Comparison of ENCODE assay signal across 9 mouse cellular contexts in the genomic region with DNA sequence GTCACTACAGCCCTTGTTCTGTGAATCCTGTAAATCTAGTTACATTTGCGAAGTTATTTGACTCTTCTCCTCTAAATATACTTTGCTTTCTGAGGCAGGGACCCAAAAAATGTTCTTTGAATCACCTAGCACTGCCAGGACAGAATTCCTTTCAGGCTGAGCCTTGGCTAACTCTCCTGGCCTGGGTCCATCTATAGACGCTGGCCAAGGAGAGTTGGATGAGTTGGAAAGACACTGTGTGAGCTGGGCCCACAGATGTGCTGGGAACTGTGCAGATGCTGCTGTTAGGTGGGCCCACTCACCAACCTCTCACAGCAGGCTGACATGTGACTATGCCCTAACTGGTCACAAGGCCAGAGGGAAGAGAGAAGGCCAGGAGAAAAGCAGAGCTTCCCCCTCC. TPM values are rescaled to one million over a fixed set of nuclear protein-coding genes. Genes with fewer than 3 reads are reported as not detected.
DNase-seq lines count a peak whose midpoint lies in the region; ATAC-seq and TF ChIP-seq lines count a peak whose summit lies in the region.
"Had no signal": no experiment of that assay in that cellular context is flagged by ENCODE, and none has a peak within 500 bp of the region (broad histone marks: within the 10 kb centered on the region; RNA-seq: fewer than 3 reads in every experiment).

No protein-coding gene starts in this region.

- TF ChIP-seq EP300 in stomach, postnatal 0 days (optimal IDR thresholded peaks at IDR 0.05) = no peak

- no peaks in the 10 kb centered on the region for H3K27me3 ChIP-seq in lung, embryonic 14.5 days (ENCODE audit: insufficient read depth, low read length)
- no peaks in the 10 kb centered on the region for H3K27me3 ChIP-seq in midbrain, embryonic 13.5 days
- H3K27me3 ChIP-seq in stomach, postnatal 0 days (ENCODE audit: control insufficient read depth, insufficient read depth, low read length) = no peaks in the 10 kb centered on the region
- H3K27me3 ChIP-seq: heart, embryonic 13.5 days had no signal

- H3K4me2 ChIP-seq in lung, embryonic 14.5 days = no peak overlapping the region
- H3K4me2 ChIP-seq in midbrain, embryonic 13.5 days (replicated peaks) = peak overlapping the region; percentile 52
- H3K4me2 ChIP-seq in stomach, postnatal 0 days (replicated peaks; ENCODE audit: low read depth) = no peak overlapping the region
- H3K4me2 ChIP-seq: liver, embryonic 15.5 days had no signal

- 69% methylated on average over 2 of the region's 2 CpGs for WGBS in lung, embryonic 14.5 days
- 65% methylated on average over 2 of the region's 2 CpGs for WGBS in lung, adult 2 months
- WGBS in midbrain, embryonic 13.5 days = 88% methylated on average over 2 of the region's 2 CpGs
- WGBS in stomach, postnatal 0 days = 63% methylated on average over 2 of the region's 2 CpGs

- peaks cover 7% of the 10 kb centered on the region; the same call in 1 of the 2 replicates for H3K4me1 ChIP-seq in lung, embryonic 14.5 days (ENCODE audit: insufficient read depth)
- H3K4me1 ChIP-seq in lung, adult 2 months (ENCODE audit: control insufficient read depth, insufficient read depth, low read length) = no peaks in the 10 kb centered on the region; the same call in 1 of the 2 replicates
- peaks cover 33% of the 10 kb centered on the region for H3K4me1 ChIP-seq in midbrain, embryonic 13.5 days (replicated peaks)
- no peaks in the 10 kb centered on the region for H3K4me1 ChIP-seq in stomach, postnatal 0 days (replicated peaks; ENCODE audit: control insufficient read depth, insufficient read depth)
- H3K4me1 ChIP-seq: liver, embryonic 15.5 days had no signal

- peak; percentile 27 for DNase-seq in lung, embryonic 14.5 days
- no peak for DNase-seq in lung, adult 2 months
- peak; percentile 68 for DNase-seq in cerebellum, adult 9-10 months
- DNase-seq in gastrocnemius, adult 18-20 months (ENCODE audit: low spot score) = peak; percentile 53
- DNase-seq in stomach, postnatal 0 days (ENCODE audit: low spot score) = no peak
- no peak for DNase-seq in ovary, postnatal 14 days (ENCODE audit: low spot score)

- no peak overlapping the region for H3K9ac ChIP-seq in lung, embryonic 14.5 days
- H3K9ac ChIP-seq in midbrain, embryonic 13.5 days (replicated peaks) = no peak overlapping the region
- H3K9ac ChIP-seq in stomach, postnatal 0 days (ENCODE audit: low read length) = no peak overlapping the region
- H3K9ac ChIP-seq: liver, embryonic 15.5 days had no signal

- no peak for TF ChIP-seq CTCF in lung, embryonic 14.5 days (IDR thresholded peaks at IDR 0.05; ENCODE audit: low read depth)
- no peak for TF ChIP-seq CTCF in lung, adult 2 months (IDR thresholded peaks at IDR 0.05; ENCODE audit: insufficient read depth, low read length)
- TF ChIP-seq CTCF in stomach, postnatal 0 days (IDR thresholded peaks at IDR 0.05; ENCODE audit: low read depth) = no peak

- no peaks in the 10 kb centered on the region for H3K36me3 ChIP-seq in lung, embryonic 14.5 days (ENCODE audit: insufficient read depth)
- H3K36me3 ChIP-seq in midbrain, embryonic 13.5 days = no peaks in the 10 kb centered on the region
- H3K36me3 ChIP-seq in stomach, postnatal 0 days (ENCODE audit: control insufficient read depth, insufficient read depth, low read length) = no peaks in the 10 kb centered on the region
- H3K36me3 ChIP-seq: heart, embryonic 13.5 days; liver, embryonic 15.5 days had no signal

- ATAC-seq in lung, embryonic 14.5 days (ENCODE audit: insufficient read depth) = no peak
- ATAC-seq in midbrain, embryonic 13.5 days = peak; percentile 6
- no peak for ATAC-seq in stomach, postnatal 0 days (ENCODE audit: low FRiP score, low TSS enrichment)

- no peaks in the 10 kb centered on the region for H3K9me3 ChIP-seq in lung, embryonic 14.5 days (ENCODE audit: low read depth, low read length)
- no peaks in the 10 kb centered on the region for H3K9me3 ChIP-seq in midbrain, embryonic 13.5 days
- H3K9me3 ChIP-seq in stomach, postnatal 0 days (ENCODE audit: control insufficient read depth, low read length) = no peaks in the 10 kb centered on the region
- H3K9me3 ChIP-seq: liver, embryonic 15.5 days had no signal

- no peak overlapping the region for H3K4me3 ChIP-seq in lung, embryonic 14.5 days (ENCODE audit: low read depth, low read length)
- no peak overlapping the region for H3K4me3 ChIP-seq in lung, adult 2 months (replicated peaks; ENCODE audit: extremely low read depth, low read depth, low read length)
- no peak overlapping the region for H3K4me3 ChIP-seq in midbrain, embryonic 13.5 days (replicated peaks)
- no peak overlapping the region for H3K4me3 ChIP-seq in stomach, postnatal 0 days (ENCODE audit: low read depth, low read length)
- H3K4me3 ChIP-seq: liver, embryonic 15.5 days had no signal

- no peak overlapping the region for H3K27ac ChIP-seq in lung, embryonic 14.5 days (ENCODE audit: low read depth)
- H3K27ac ChIP-seq in midbrain, embryonic 13.5 days = peak overlapping the region; percentile 92
- no peak overlapping the region for H3K27ac ChIP-seq in stomach, postnatal 0 days (replicated peaks)
- H3K27ac ChIP-seq: heart, embryonic 13.5 days; liver, embryonic 15.5 days had no signal

- TF ChIP-seq POLR2A in lung, adult 2 months (IDR thresholded peaks at IDR 0.05; ENCODE audit: borderline replicate concordance, extremely low read depth, low read depth, low read length) = no peak

RNA-seq across cellular contexts. Expression of a gene that starts 41.1 kb away (rescaled TPM):
- 417 and 428 TPM in 2 replicates for polyA plus RNA-seq in lung, embryonic 14.5 days (2014; fragmentation: Nextera tagmentation; extraction: Ambion mirVana)
- 25.4 and 27.1 TPM in 2 replicates for polyA plus RNA-seq in lung, adult 2 months (2012; rRNA removed)
- 100 to 1,000 TPM; 115 to 131 TPM for total RNA-seq in gastrocnemius, adult 18-20 months (2021)
- polyA plus RNA-seq in midbrain, embryonic 13.5 days (2015; fragmentation: Nextera tagmentation; extraction: Ambion mirVana) = 437 and 479 TPM in 2 replicates
- polyA plus RNA-seq in stomach, postnatal 0 days (2015; fragmentation: Nextera tagmentation; extraction: Ambion mirVana) = 868 and 874 TPM in 2 replicates

Comparison
In these comparisons a context has a peak if more than half of its experiments do, and no peak if none do; other contexts are left out.
1. DNase-seq: peak in lung, embryonic 14.5 days (single experiment), cerebellum, adult 9-10 months (single experiment) and gastrocnemius, adult 18-20 months (single experiment); none in lung, adult 2 months (single experiment), stomach, postnatal 0 days (single experiment) and ovary, postnatal 14 days (single experiment).
2. RNA of a gene that starts 41.1 kb away (polyA plus RNA-seq): 868 to 874 TPM in stomach, postnatal 0 days, 437 to 479 TPM in midbrain, embryonic 13.5 days and 417 to 428 TPM in lung, embryonic 14.5 days; 25.4 to 27.1 TPM in lung, adult 2 months; every median in the first group is over 10 times any median in the second.